Mouse (Mus musculus) hindbrain, postnatal 0 days (tissue): ENCODE measurements around the gene Zfp974. TPM values are rescaled to one million over a fixed set of nuclear protein-coding genes. Genes with fewer than 3 reads are reported as not detected.
"Not testable (repeated sequence)": the region's sequence is repeated elsewhere in the genome, so short reads cannot be mapped to it uniquely, and the experiment has no call there.

Experiments used
- ATAC-seq: fragments of 200-750 bp; cut with Nextera tagmentation; 2 replicates; pipeline ENCODE4 v1.8.0; 2017; ENCODE audit warnings: mild to moderate bottlenecking, moderate TSS enrichment, moderate library complexity
- DNase-seq: peaks from one replicate; pipeline ENCODE4 v3.0.0-alpha.2; 2015; ENCODE audit warnings: low spot score
- H3K27ac ChIP-seq: fragments of 300-500 bp; sonication (generic); 2 replicates; pipeline ENCODE4 v1.5.1; 2014; ENCODE audit warnings: mild to moderate bottlenecking
- H3K27me3 ChIP-seq: fragments of 300-500 bp; sonication (generic); 2 replicates; pipeline ENCODE4 v1.6.1; 2014; ENCODE audit warnings: low read length, mixed read lengths; ENCODE audit not compliant: insufficient read depth
- H3K36me3 ChIP-seq: fragments of 300-500 bp; sonication (generic); 2 replicates; pipeline ENCODE4 v1.6.1; 2014; ENCODE audit warnings: low read length, mixed read lengths; ENCODE audit not compliant: insufficient read depth
- H3K4me1 ChIP-seq: fragments of 300-500 bp; sonication (generic); 2 replicates; pipeline ENCODE4 v1.6.1; 2014; ENCODE audit warnings: antibody characterized with exemption, low read length, mixed read lengths; ENCODE audit not compliant: insufficient read depth
- H3K4me2 ChIP-seq: fragments of 300-500 bp; sonication (generic); 2 replicates; pipeline ENCODE4 v1.6.1; 2014; ENCODE audit warnings: low read depth, mild to moderate bottlenecking, low read length, moderate library complexity, mixed read lengths
- H3K4me3 ChIP-seq: fragments of 300-500 bp; sonication (generic); 2 replicates; pipeline ENCODE4 v1.5.1; 2014; ENCODE audit warnings: low read length
- H3K9ac ChIP-seq: fragments of 300-500 bp; sonication (generic); replicated peaks from 2 replicates; pipeline ENCODE4 v1.6.1; 2014; ENCODE audit warnings: mild to moderate bottlenecking, low read length, moderate library complexity, mixed read lengths
- H3K9me3 ChIP-seq: fragments of 300-500 bp; sonication (generic); 2 replicates; pipeline ENCODE4 v1.6.1; 2016; ENCODE audit warnings: low read length, mixed read lengths
- CTCF ChIP-seq: IDR thresholded peaks from 2 replicates; pipeline ENCODE4 v1.5.1; 2016; ENCODE audit warnings: antibody characterized with exemption, control low read depth, low read depth
- WGBS: fragments of 180-500 bp; shearing (Covaris S2); extraction: QIAGEN DNeasy Blood & Tissue Kit; methylation state at CpG from one replicate; pipeline ENCODE4 v1.1.7; 2014; 5-methylcytosine and 5-hydroxymethylcytosine counted together
- polyA plus RNA-seq: library from polyadenylated mRNA; unstranded; fragments of >200 nt; fragmentation: Nextera tagmentation; extraction: Ambion mirVana; gene quantifications from 2 replicates; pipeline ENCODE4 v1.2.1, GENCODE M21; 2015
- total RNA-seq: library from RNA; depleted of rRNA; stranded (reverse); fragments of >200 nt; gene quantifications from 2 replicates; pipeline ENCODE4 v1.2.3, GENCODE M21; 2014; rRNA removed

The Zfp974 gene
- total RNA-seq = 9.0 and 13.2 TPM in 2 replicates
- polyA plus RNA-seq = 6.3 and 7.2 TPM in 2 replicates

DNA sequence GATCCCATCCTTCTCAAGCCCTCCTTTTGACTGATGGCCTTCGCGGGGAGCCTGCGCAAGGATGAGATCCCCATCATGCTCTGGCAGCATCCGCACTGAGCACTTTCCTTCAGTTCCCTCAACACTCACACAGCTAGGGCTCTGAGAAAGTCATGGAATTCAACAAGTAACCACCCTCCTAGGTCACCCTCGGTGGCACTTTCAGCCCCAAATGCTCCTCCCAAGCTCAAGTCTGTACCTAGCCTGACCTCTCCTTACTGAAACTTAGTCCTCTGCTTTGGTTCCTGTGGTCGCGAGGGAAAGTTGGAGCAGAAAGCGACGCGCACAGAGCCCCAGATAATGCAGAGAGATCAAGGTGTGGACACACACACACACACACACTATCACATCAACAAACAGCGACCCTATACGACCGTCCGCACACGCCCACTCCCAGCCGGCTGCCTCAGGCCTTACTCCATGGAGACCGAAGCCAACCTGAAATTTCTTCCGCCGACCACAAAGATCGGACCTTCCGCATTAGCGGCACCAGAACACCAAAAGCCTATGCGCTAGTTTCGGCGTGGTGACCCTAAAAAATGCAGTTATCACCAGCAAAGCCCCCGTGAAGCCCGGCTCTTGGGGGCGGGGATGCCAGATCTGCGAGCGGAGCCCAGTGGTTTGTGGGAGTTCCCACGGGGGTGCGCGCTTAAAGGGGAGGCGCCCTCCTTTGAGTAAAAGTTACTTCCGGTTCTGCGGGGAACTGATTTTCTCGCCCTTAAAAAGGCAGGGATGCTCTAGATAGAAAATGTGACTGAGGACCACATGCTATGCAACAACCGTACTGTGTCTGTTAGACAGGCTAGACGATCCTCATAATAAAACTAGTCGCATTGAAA is at the start of gene Zfp974:
TSS of gene Zfp974 (minus strand) at position 643 of the 878 bp plus-strand sequence.
- peak; percentile 95 for ATAC-seq
- 4% methylated on average over 40 of the region's 40 CpGs for WGBS
- H3K4me1 ChIP-seq = 0 out of 2 replicates have a peak, but pooled peaks cover 4% of the 10 kb centered on the region
- H3K4me3 ChIP-seq = peak within 1 kb of the TSS; percentile 58
- no peak for TF ChIP-seq CTCF
- no peaks in the 10 kb centered on the region for H3K27me3 ChIP-seq
- H3K9me3 ChIP-seq = no peaks in the 10 kb centered on the region
- H3K27ac ChIP-seq = peak within 1 kb of the TSS; percentile 73
- peak within 1 kb of the TSS; percentile 80 for H3K4me2 ChIP-seq
- no peaks in the 10 kb centered on the region; the same call in 1 of the 2 replicates for H3K36me3 ChIP-seq
- peak; percentile 91 for DNase-seq
- H3K9ac ChIP-seq = peak within 1 kb of the TSS; percentile 69

- not testable (repeated sequence) for H3K4me1 ChIP-seq, H3K4me2 ChIP-seq, ATAC-seq, H3K4me3 ChIP-seq, H3K9me3 ChIP-seq, H3K27me3 ChIP-seq, DNase-seq, H3K27ac ChIP-seq, H3K9ac ChIP-seq, H3K36me3 ChIP-seq
- WGBS = 92% methylated on average over 13 of the region's 13 CpGs
Observed at GRCm38 (mm10) chr7:27949451-27949850, 20.2 kb upstream of the Zfp974 start.

- H3K27me3 ChIP-seq, H3K27ac ChIP-seq, H3K9ac ChIP-seq, H3K9me3 ChIP-seq, H3K4me3 ChIP-seq, H3K4me1 ChIP-seq, ATAC-seq, H3K36me3 ChIP-seq, H3K4me2 ChIP-seq: not testable (repeated sequence)
- TF ChIP-seq CTCF = peak; percentile 43
- DNase-seq = peak; percentile 3
- 45% methylated on average over 5 of the region's 7 CpGs for WGBS
Observed at GRCm38 (mm10) chr7:27941869-27942268, 12.6 kb upstream of the Zfp974 start.

DNA sequence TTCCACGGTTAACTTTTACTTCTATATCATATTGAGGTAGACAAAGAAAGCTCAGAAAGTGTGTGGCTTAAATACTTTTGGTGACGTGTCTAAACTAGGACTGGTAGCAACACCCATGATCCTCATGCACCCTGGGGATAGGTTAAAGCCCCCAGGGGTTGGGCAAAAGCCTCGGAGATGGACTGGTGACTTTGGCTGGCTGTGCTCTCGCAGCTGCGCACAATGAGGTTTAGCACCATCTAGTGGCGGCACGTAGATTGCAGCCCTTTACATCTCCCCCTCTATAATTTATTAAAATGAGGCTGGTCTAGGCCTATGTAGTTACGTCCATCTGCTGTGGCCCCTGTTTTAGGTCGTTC is 4.5 kb upstream of the Zfp974 start:
- DNase-seq, H3K4me3 ChIP-seq, H3K9ac ChIP-seq, H3K9me3 ChIP-seq, H3K36me3 ChIP-seq, H3K4me1 ChIP-seq, ATAC-seq, H3K27me3 ChIP-seq, H3K27ac ChIP-seq: not testable (repeated sequence)
- TF ChIP-seq CTCF = 0 out of 2 replicates have a peak, but pooled peaks have one; percentile 4
- 14% methylated on average over 1 of the region's 9 CpGs for WGBS
- H3K4me2 ChIP-seq = peak overlapping the region; percentile 45

DNA sequence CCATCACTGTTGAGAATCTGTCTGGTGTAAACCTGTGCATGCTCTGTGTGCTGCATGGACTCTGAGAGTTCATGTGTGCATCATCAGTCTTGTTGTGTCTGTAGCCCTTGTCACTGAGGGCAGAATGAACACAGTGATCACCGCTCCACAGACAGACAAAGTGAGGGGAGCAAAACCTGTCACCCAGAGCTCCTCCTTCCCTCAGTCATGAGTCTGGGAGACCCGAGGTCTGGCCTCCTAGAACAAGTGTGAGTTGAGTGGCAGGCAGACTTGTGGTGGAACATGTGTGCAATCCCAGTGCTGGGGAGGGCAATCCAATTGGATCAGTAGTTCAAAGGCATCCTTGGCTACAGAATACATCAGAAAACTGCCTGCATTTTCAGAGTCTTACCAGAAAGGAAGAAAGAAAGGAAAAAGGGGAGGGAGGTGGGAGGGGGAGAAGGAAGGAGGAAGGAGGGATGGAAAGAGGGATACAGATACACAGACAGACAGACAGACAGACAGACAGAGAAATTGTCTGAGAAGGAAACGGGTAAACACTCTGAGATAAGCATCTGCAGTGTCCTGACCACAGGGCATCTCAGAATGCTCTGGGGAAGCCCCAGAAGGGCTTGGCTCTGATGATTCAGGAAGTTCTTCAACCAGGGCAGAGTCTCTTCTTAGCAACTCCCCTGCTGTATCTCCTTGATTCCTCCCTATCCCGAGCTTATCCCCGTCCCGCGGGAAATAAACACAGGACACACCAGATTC is 4.0 kb upstream of the Zfp974 start:
- Histone ChIP-seq H3K9me3 (no peaks in the 10 kb centered on the region), H3K27me3 (no peaks in the 10 kb centered on the region), H3K9ac (0 out of 2 replicates have a peak overlapping the region, but pooled peaks have one; percentile 13), H3K4me3 (no peak overlapping the region; the same call in 1 of the 2 replicates), H3K4me1 (0 out of 2 replicates have a peak, but pooled peaks cover 4% of the 10 kb centered on the region), H3K27ac (no peak overlapping the region), H3K4me2 (peak overlapping the region; percentile 45), H3K36me3 (no peaks in the 10 kb centered on the region)
- no peak for TF ChIP-seq CTCF
- DNase-seq = no peak
- no peak for ATAC-seq
- WGBS = 28% methylated on average over 7 of the region's 7 CpGs

DNA sequence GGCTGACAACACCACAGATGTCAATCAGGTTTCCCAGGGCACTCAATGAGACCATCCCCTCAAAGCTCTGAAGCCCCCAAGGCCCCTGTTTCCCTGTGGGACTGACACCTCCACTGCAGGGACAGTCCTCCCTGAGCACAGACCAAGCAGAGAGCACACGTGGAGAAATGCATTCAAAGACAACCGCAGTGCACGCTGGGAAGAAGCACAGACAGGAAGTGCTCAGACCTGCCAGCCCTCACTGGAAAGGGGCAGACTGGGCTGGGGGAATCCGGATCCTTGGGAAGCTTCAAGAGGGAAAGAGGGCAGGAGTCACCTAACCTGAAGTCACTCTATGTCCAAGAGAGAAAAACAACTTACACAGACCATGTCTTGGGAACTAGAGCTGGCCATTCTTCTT is 2.2 kb downstream of the Zfp974 start:
- H3K27ac ChIP-seq, H3K36me3 ChIP-seq, H3K9ac ChIP-seq, ATAC-seq, H3K4me3 ChIP-seq, H3K27me3 ChIP-seq, DNase-seq, H3K4me2 ChIP-seq, H3K9me3 ChIP-seq, H3K4me1 ChIP-seq: not testable (repeated sequence)
- WGBS = 32% methylated on average over 4 of the region's 4 CpGs

- H3K4me1 ChIP-seq, DNase-seq, H3K9me3 ChIP-seq, H3K4me3 ChIP-seq, H3K4me2 ChIP-seq, H3K27ac ChIP-seq, H3K9ac ChIP-seq, ATAC-seq, H3K27me3 ChIP-seq: not testable (repeated sequence)
- H3K36me3 ChIP-seq = peaks cover 17% of the 10 kb centered on the region
- 61% methylated on average over 3 of the region's 4 CpGs for WGBS
Observed at GRCm38 (mm10) chr7:27910952-27911351, 18.3 kb downstream of the Zfp974 start.
